Mouse (Mus musculus) heart, adult 2 months (tissue): ENCODE results near the gene Snapc4.

ENCODE experiments used
- CTCF ChIP-seq: fragments of 200-600 bp; IDR thresholded peaks from 2 replicates; pipeline ENCODE4 v1.8.1; 2022; ENCODE audit warnings: antibody characterized with exemption, mild to moderate bottlenecking, moderate library complexity
- EP300 ChIP-seq: fragments of 200-500 bp; IDR thresholded peaks from 2 replicates; pipeline ENCODE4 v1.6.1; 2011; ENCODE audit warnings: low read depth, low read length, control low read depth; ENCODE audit not compliant: insufficient read depth
- POLR2A ChIP-seq: fragments of 200-500 bp; IDR thresholded peaks from 2 replicates; pipeline ENCODE4 v1.6.1; 2011; ENCODE audit warnings: mild to moderate bottlenecking, low read depth, low read length, control low read depth; ENCODE audit not compliant: insufficient read depth

DNA sequence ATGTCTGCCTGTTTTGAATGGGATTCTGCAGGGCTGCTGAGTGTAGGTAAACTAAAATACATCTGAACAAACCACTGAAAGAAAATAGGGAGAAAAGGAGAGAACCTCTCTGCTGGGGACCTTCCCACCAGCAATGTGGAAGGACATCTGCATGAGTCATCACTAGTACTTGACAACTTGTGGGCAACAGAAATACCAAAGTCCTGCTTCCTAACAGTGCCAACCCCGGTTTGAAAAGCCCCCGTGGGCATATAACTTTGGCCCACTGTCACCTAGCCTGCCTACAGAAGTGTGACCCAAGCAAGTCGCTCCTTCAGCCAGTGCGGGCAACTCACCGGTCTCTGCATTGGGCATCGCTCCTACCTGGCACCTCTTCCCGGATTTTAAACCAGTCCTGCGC lies 8.1 kb downstream of the Snapc4 start:
- TF ChIP-seq CTCF (no peak), EP300 (no peak), POLR2A (no peak)
